ENCODE assay signal across 22 mouse cellular contexts in the genomic region with DNA sequence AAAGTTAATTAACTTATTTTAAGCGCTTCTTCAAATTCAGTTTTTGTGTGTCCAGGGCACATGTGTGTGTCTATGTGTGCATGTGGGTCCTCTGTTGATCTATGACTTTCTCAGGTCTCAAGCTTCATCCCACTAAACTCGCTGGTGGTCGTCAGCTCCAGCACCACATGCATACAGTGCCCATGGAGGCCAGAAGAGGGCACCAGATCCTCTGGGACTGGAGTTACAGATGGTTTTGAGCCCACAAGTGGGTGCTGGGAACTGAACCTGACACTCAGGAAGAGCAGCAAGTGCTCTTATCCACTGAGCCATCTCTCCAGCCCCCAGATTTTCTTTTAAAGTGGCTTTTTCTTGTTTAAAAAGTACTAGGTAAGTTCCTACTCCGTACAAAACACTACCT. TPM values are rescaled to one million over a fixed set of nuclear protein-coding genes. Genes with fewer than 3 reads are reported as not detected.
A peak's percentile ranks its signal among the peaks of the same experiment; 100 is the strongest.
DNase-seq lines count a peak whose midpoint lies in the region; ATAC-seq and TF ChIP-seq lines count a peak whose summit lies in the region.
"Had no signal": no experiment of that assay in that cellular context is flagged by ENCODE, and none has a peak within 500 bp of the region (broad histone marks: within the 10 kb centered on the region; RNA-seq: fewer than 3 reads in every experiment).

No protein-coding gene starts in this region.

- no peak overlapping the region for H3K9ac ChIP-seq in hindbrain, embryonic 16.5 days (ENCODE audit: low read depth, low read length)
- no peak overlapping the region for H3K9ac ChIP-seq in liver, embryonic 14.5 days (replicated peaks)
- no peak overlapping the region for H3K9ac ChIP-seq in liver, postnatal 0 days (replicated peaks)
- no peak overlapping the region for H3K9ac ChIP-seq in ES-Bruce4 (ENCODE audit: low read depth, poor library complexity, severe bottlenecking)
- H3K9ac ChIP-seq: embryonic facial prominence, embryonic 15.5 days; heart, embryonic 15.5 days; liver, embryonic 12.5 days; lung, embryonic 15.5 days had no signal

- TF ChIP-seq CTCF in liver, embryonic 14.5 days (IDR thresholded peaks at IDR 0.05; ENCODE audit: low read depth), result peak; percentile 31; the same call in 1 of the 2 replicates
- no peak for TF ChIP-seq CTCF in liver, postnatal 0 days (IDR thresholded peaks at IDR 0.05; ENCODE audit: low read depth)
- peak; percentile 43 for TF ChIP-seq CTCF in ES-Bruce4 (IDR thresholded peaks at IDR 0.05; ENCODE audit: low read depth, low read length)

- no peak for TF ChIP-seq POLR2A in ES-Bruce4 (IDR thresholded peaks at IDR 0.05; ENCODE audit: insufficient read depth, low read length)

- no peak for DNase-seq in hindbrain, embryonic 10.5 days (ENCODE audit: low spot score)
- DNase-seq in liver, embryonic 14.5 days (ENCODE audit: low read depth in 3 of 3, low spot score in 3 of 3), result no peak
- DNase-seq in liver, postnatal 0 days, result no peak
- peak; percentile 14 for DNase-seq in NIH3T3 (ENCODE audit: low read depth)
- DNase-seq in frontal cortex, adult 2 months (ENCODE audit: extremely low spot score in 1 of 2, low spot score in 1 of 2), result no peak
- DNase-seq: adrenal gland, adult 8-10 months; B cell, adult 2 months; cerebellum, adult 8-10 months; gastrocnemius, postnatal 36 days; heart, postnatal 36 days; kidney, adult 11 months; lung, postnatal 4 days; thymus, adult 18-20 months; thymus, postnatal 36 days had no signal

- peaks cover 16% of the 10 kb centered on the region for H3K36me3 ChIP-seq in hindbrain, embryonic 10.5 days
- 0 out of 2 replicates have a peak, but pooled peaks cover 4% of the 10 kb centered on the region for H3K36me3 ChIP-seq in hindbrain, embryonic 16.5 days (ENCODE audit: control insufficient read depth, insufficient read depth, low read length)
- H3K36me3 ChIP-seq in liver, embryonic 14.5 days (replicated peaks; ENCODE audit: control insufficient read depth, insufficient read depth, low read depth), result no peaks in the 10 kb centered on the region
- no peaks in the 10 kb centered on the region for H3K36me3 ChIP-seq in liver, postnatal 0 days (replicated peaks; ENCODE audit: insufficient read depth, low read length)
- no peaks in the 10 kb centered on the region for H3K36me3 ChIP-seq in ES-Bruce4 (ENCODE audit: control insufficient read depth, insufficient read depth, low read length, poor library complexity, severe bottlenecking)
- H3K36me3 ChIP-seq: embryonic facial prominence, embryonic 15.5 days; heart, embryonic 15.5 days; limb, embryonic 13.5 days; liver, embryonic 12.5 days; lung, embryonic 15.5 days had no signal

- ATAC-seq in hindbrain, embryonic 16.5 days, result no peak
- ATAC-seq in liver, embryonic 14.5 days (ENCODE audit: insufficient read depth), result no peak
- no peak for ATAC-seq in liver, postnatal 0 days
- ATAC-seq: activated CD4-positive, CD25-positive, alpha-beta regulatory T cell, adult 4 months; liver, embryonic 12.5 days had no signal

- H3K9me3 ChIP-seq in hindbrain, embryonic 10.5 days, result peaks cover 11% of the 10 kb centered on the region; the same call in 1 of the 2 replicates
- no peaks in the 10 kb centered on the region; the same call in 1 of the 2 replicates for H3K9me3 ChIP-seq in hindbrain, embryonic 16.5 days (ENCODE audit: control insufficient read depth, low read length)
- H3K9me3 ChIP-seq in liver, embryonic 14.5 days (ENCODE audit: control insufficient read depth, low read length), result no peaks in the 10 kb centered on the region
- no peaks in the 10 kb centered on the region for H3K9me3 ChIP-seq in liver, postnatal 0 days (ENCODE audit: low read length)
- H3K9me3 ChIP-seq in ES-Bruce4 (replicated peaks; ENCODE audit: control insufficient read depth, insufficient read depth, low read length, poor library complexity, severe bottlenecking), result peaks cover 5% of the 10 kb centered on the region
- H3K9me3 ChIP-seq: embryonic facial prominence, embryonic 15.5 days; heart, embryonic 15.5 days; limb, embryonic 13.5 days; lung, embryonic 15.5 days had no signal

- H3K4me3 ChIP-seq in hindbrain, embryonic 10.5 days, result peak overlapping the region; percentile 24
- no peak overlapping the region for H3K4me3 ChIP-seq in hindbrain, embryonic 16.5 days (ENCODE audit: low read length)
- H3K4me3 ChIP-seq in liver, embryonic 14.5 days (ENCODE audit: insufficient read depth in 1 of 2, low read depth in 2 of 2, low read length in 2 of 2), result no peak overlapping the region
- no peak overlapping the region for H3K4me3 ChIP-seq in liver, postnatal 0 days (ENCODE audit: low read depth, low read length)
- no peak overlapping the region for H3K4me3 ChIP-seq in ES-Bruce4 (ENCODE audit: low read depth, low read length)
- H3K4me3 ChIP-seq: heart, embryonic 15.5 days; liver, embryonic 12.5 days; lung, embryonic 15.5 days had no signal

- H3K4me1 ChIP-seq in hindbrain, embryonic 10.5 days (replicated peaks), result peaks cover 16% of the 10 kb centered on the region
- peaks cover 10% of the 10 kb centered on the region for H3K4me1 ChIP-seq in hindbrain, embryonic 16.5 days (ENCODE audit: control insufficient read depth, insufficient read depth, low read depth, low read length)
- H3K4me1 ChIP-seq in liver, embryonic 14.5 days (replicated peaks; ENCODE audit: control insufficient read depth in 2 of 2, insufficient read depth in 2 of 2, low read length in 1 of 2), result no peaks in the 10 kb centered on the region
- H3K4me1 ChIP-seq in liver, postnatal 0 days (ENCODE audit: insufficient read depth), result no peaks in the 10 kb centered on the region
- H3K4me1 ChIP-seq in ES-Bruce4 (ENCODE audit: control insufficient read depth, insufficient read depth, low read length), result no peaks in the 10 kb centered on the region
- H3K4me1 ChIP-seq: liver, embryonic 12.5 days had no signal

- TF ChIP-seq EP300 in liver, embryonic 14.5 days (IDR thresholded peaks at IDR 0.05; ENCODE audit: low read depth), result no peak
- no peak for TF ChIP-seq EP300 in liver, postnatal 0 days (IDR thresholded peaks at IDR 0.05; ENCODE audit: low read depth)
- no peak for TF ChIP-seq EP300 in ES-Bruce4 (IDR thresholded peaks at IDR 0.05; ENCODE audit: insufficient read depth, low read depth, low read length)

- H3K27me3 ChIP-seq in hindbrain, embryonic 10.5 days (ENCODE audit: insufficient read depth, poor library complexity, severe bottlenecking), result no peaks in the 10 kb centered on the region
- H3K27me3 ChIP-seq in hindbrain, embryonic 16.5 days (replicated peaks; ENCODE audit: control insufficient read depth, insufficient read depth, low read length), result no peaks in the 10 kb centered on the region
- peaks cover 20% of the 10 kb centered on the region for H3K27me3 ChIP-seq in liver, embryonic 14.5 days (ENCODE audit: control insufficient read depth, insufficient read depth, low read length)
- peaks cover 16% of the 10 kb centered on the region for H3K27me3 ChIP-seq in liver, postnatal 0 days (ENCODE audit: insufficient read depth, low read length)
- no peaks in the 10 kb centered on the region for H3K27me3 ChIP-seq in ES-Bruce4 (ENCODE audit: control insufficient read depth, insufficient read depth, low read length, poor library complexity, severe bottlenecking)
- H3K27me3 ChIP-seq: embryonic facial prominence, embryonic 15.5 days; limb, embryonic 13.5 days had no signal

- no peak overlapping the region for H3K27ac ChIP-seq in hindbrain, embryonic 10.5 days
- H3K27ac ChIP-seq in hindbrain, embryonic 16.5 days (ENCODE audit: low read depth, low read length), result no peak overlapping the region
- H3K27ac ChIP-seq in liver, embryonic 14.5 days, result no peak overlapping the region
- H3K27ac ChIP-seq in liver, postnatal 0 days (ENCODE audit: low read depth), result no peak overlapping the region
- no peak overlapping the region for H3K27ac ChIP-seq in ES-Bruce4 (ENCODE audit: insufficient read depth, low read length)
- H3K27ac ChIP-seq: embryonic facial prominence, embryonic 15.5 days; heart, embryonic 15.5 days; limb, embryonic 13.5 days; liver, embryonic 12.5 days; lung, embryonic 15.5 days had no signal

- no peak overlapping the region for H3K4me2 ChIP-seq in hindbrain, embryonic 16.5 days (ENCODE audit: low read length)
- H3K4me2 ChIP-seq in liver, embryonic 14.5 days (ENCODE audit: low read depth), result no peak overlapping the region
- no peak overlapping the region for H3K4me2 ChIP-seq in liver, postnatal 0 days (ENCODE audit: low read depth, low read length)
- H3K4me2 ChIP-seq: heart, embryonic 15.5 days; liver, embryonic 12.5 days had no signal

- 89% methylated on average over 4 of the region's 4 CpGs for WGBS in hindbrain, embryonic 10.5 days
- WGBS in hindbrain, embryonic 16.5 days, result 94% methylated on average over 4 of the region's 4 CpGs
- 48% methylated on average over 4 of the region's 4 CpGs for WGBS in liver, embryonic 14.5 days (ENCODE audit: insufficient replicate concordance)
- WGBS in liver, postnatal 0 days (ENCODE audit: insufficient replicate concordance), result 73% methylated on average over 4 of the region's 4 CpGs

RNA-seq across cellular contexts. Expression of a gene that starts 2.1 kb away (rescaled TPM):
- 13.1 and 16.7 TPM in 2 replicates for polyA plus RNA-seq in hindbrain, embryonic 10.5 days (2016; fragmentation: Nextera tagmentation; extraction: Ambion mirVana)
- polyA plus RNA-seq in hindbrain, embryonic 16.5 days (2015; fragmentation: Nextera tagmentation; extraction: Ambion mirVana), result 19.3 and 23.4 TPM in 2 replicates
- polyA plus RNA-seq in liver, embryonic 14.5 days (2012; rRNA removed), result 0.06 and 0.07 TPM in 2 replicates
- 0.04 TPM in 2 replicates for polyA plus RNA-seq in liver, embryonic 14.5 days (2014; fragmentation: Nextera tagmentation; extraction: Ambion mirVana)
- polyA plus RNA-seq in liver, postnatal 0 days (2015; fragmentation: Nextera tagmentation; extraction: Ambion mirVana), result not detected in 2 replicates
- polyA plus RNA-seq in ES-Bruce4 (2011; ENCODE audit: insufficient read depth, insufficient read length, low read depth, missing spikeins), result 32.3 and 33.1 TPM in 2 replicates
- 65.3 and 67.9 TPM in 2 replicates for polyA plus RNA-seq in frontal cortex, adult 2 months (2012; rRNA removed)
- polyA plus RNA-seq: activated CD4-positive, CD25-positive, alpha-beta regulatory T cell, adult 4 months had no signal

Comparison
In these comparisons a context has a peak if more than half of its experiments do, and no peak if none do; other contexts are left out.
1. RNA of a gene that starts 2.1 kb away (polyA plus RNA-seq): 65.3 to 67.9 TPM in frontal cortex, adult 2 months, 32.3 to 33.1 TPM in ES-Bruce4, 19.3 to 23.4 TPM in hindbrain, embryonic 16.5 days and 13.1 to 16.7 TPM in hindbrain, embryonic 10.5 days; 0.04 to 0.07 TPM in liver, embryonic 14.5 days and not detected in liver, postnatal 0 days; every median in the first group is over 10 times any median in the second.